Mouse (Mus musculus): ENCODE results near the gene Tbc1d1. TPM values are rescaled to one million over a fixed set of nuclear protein-coding genes. Genes with fewer than 3 reads are reported as not detected.

The Tbc1d1 gene
- 28.9 and 33.3 TPM in 2 replicates for polyA plus RNA-seq (2015; fragmentation: Nextera tagmentation; extraction: Ambion mirVana)

DNA sequence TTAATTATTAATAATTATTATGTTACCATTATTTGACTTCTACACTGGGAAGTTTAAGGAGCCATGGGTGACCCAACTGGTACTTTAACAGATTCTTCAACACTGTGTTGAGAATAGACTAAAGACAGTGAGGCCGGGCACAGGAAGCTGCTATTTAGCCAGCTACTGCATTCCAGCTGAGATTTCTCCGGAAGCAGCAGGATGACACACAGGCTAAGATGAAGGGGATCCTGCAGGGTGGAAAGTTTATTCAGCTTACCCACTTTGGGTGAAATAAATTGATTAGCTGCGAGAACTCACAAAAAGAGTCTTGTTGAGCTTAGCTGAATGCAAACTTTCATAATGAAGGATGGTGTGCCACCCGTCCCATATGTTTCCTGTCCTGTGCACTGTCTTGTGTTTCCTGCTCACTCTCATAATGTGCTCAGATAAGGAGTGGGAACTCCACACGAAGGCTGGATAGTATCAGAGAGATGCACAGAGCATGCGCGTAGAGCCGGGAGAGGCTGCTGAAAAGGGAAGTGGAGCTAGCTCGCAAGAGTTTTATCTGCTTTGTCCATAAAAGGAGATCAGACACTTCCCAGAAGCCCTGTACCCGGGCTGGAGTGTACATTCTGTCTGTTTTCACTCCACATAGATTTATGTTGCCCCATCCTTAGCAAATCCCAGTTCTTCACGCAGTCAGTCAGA lies at the start of gene Tbc1d1:
Gene Tbc1d1, plus strand, starts transcription at position 445 of the 690 bp plus-strand sequence.
- peak within 1 kb of the TSS; percentile 71 for H3K27ac ChIP-seq
- H3K36me3 ChIP-seq, result no peaks in the 10 kb centered on the region
- 0 out of 2 replicates have a peak, but pooled peaks cover 4% of the 10 kb centered on the region for H3K27me3 ChIP-seq (replicated peaks)
- H3K4me1 ChIP-seq, result peaks cover 6% of the 10 kb centered on the region; the same call in 1 of the 2 replicates
- peak; percentile 68 for ATAC-seq (ENCODE audit: insufficient read depth, low FRiP score, low read depth)
- H3K4me2 ChIP-seq, result peak within 1 kb of the TSS; percentile 37
- H3K9ac ChIP-seq, result no peak within 1 kb of the TSS
- 13% methylated on average over 11 of the region's 11 CpGs for WGBS
- no peak within 1 kb of the TSS for H3K4me3 ChIP-seq (replicated peaks)
- no peaks in the 10 kb centered on the region for H3K9me3 ChIP-seq

GRCm38 (mm10) chr5:64107596-64108289 lies 48.4 kb upstream of the Tbc1d1 start:
- H3K36me3 ChIP-seq, result peaks cover 16% of the 10 kb centered on the region; the same call in 1 of the 2 replicates
- H3K9me3 ChIP-seq, result no peaks in the 10 kb centered on the region
- no peak overlapping the region for H3K9ac ChIP-seq
- H3K4me2 ChIP-seq, result no peak overlapping the region
- no peak overlapping the region for H3K27ac ChIP-seq
- H3K27me3 ChIP-seq (replicated peaks), result no peaks in the 10 kb centered on the region
- no peaks in the 10 kb centered on the region for H3K4me1 ChIP-seq
- ATAC-seq (ENCODE audit: insufficient read depth, low FRiP score, low read depth), result no peak
- WGBS, result 91% methylated on average over 11 of the region's 11 CpGs
- no peak overlapping the region for H3K4me3 ChIP-seq (replicated peaks)

GRCm38 (mm10) chr5:64109217-64109616 lies 46.9 kb upstream of the Tbc1d1 start:
- no peak overlapping the region for H3K4me2 ChIP-seq
- no peak overlapping the region for H3K4me3 ChIP-seq (replicated peaks)
- no peak for ATAC-seq (ENCODE audit: insufficient read depth, low FRiP score, low read depth)
- H3K4me1 ChIP-seq, result no peaks in the 10 kb centered on the region
- H3K9ac ChIP-seq, result no peak overlapping the region
- 56% methylated on average over 3 of the region's 3 CpGs for WGBS
- H3K36me3 ChIP-seq, result peaks cover 28% of the 10 kb centered on the region
- H3K9me3 ChIP-seq, result no peaks in the 10 kb centered on the region
- H3K27me3 ChIP-seq (replicated peaks), result no peaks in the 10 kb centered on the region
- H3K27ac ChIP-seq, result no peak overlapping the region

- no peaks in the 10 kb centered on the region for H3K27me3 ChIP-seq (replicated peaks)
- H3K36me3 ChIP-seq, result peaks cover 45% of the 10 kb centered on the region
- H3K4me3 ChIP-seq (replicated peaks), result no peak overlapping the region
- H3K9me3 ChIP-seq, result no peaks in the 10 kb centered on the region
- no peak overlapping the region for H3K4me2 ChIP-seq
- ATAC-seq (ENCODE audit: insufficient read depth, low FRiP score, low read depth), result no peak
- no peaks in the 10 kb centered on the region for H3K4me1 ChIP-seq
- 87% methylated on average over 3 of the region's 3 CpGs for WGBS
- no peak overlapping the region for H3K27ac ChIP-seq
- no peak overlapping the region for H3K9ac ChIP-seq
Measured at GRCm38 (mm10) chr5:64112360-64112759, 43.7 kb upstream of the Tbc1d1 start.

GRCm38 (mm10) chr5:64114210-64114609 lies 41.9 kb upstream of the Tbc1d1 start:
- H3K4me2 ChIP-seq, result no peak overlapping the region
- peaks cover 41% of the 10 kb centered on the region for H3K36me3 ChIP-seq
- H3K9ac ChIP-seq, result no peak overlapping the region
- no peak for ATAC-seq (ENCODE audit: insufficient read depth, low FRiP score, low read depth)
- WGBS, result 89% methylated on average over 6 of the region's 6 CpGs
- no peaks in the 10 kb centered on the region for H3K27me3 ChIP-seq (replicated peaks)
- no peaks in the 10 kb centered on the region for H3K4me1 ChIP-seq
- no peak overlapping the region for H3K27ac ChIP-seq
- H3K9me3 ChIP-seq, result no peaks in the 10 kb centered on the region
- no peak overlapping the region for H3K4me3 ChIP-seq (replicated peaks)

- Histone ChIP-seq H3K9me3 (no peaks in the 10 kb centered on the region), H3K4me3 (replicated peaks) (no peak overlapping the region), H3K36me3 (peaks cover 38% of the 10 kb centered on the region), H3K4me2 (no peak overlapping the region), H3K27me3 (replicated peaks) (no peaks in the 10 kb centered on the region), H3K9ac (no peak overlapping the region), H3K4me1 (no peaks in the 10 kb centered on the region), H3K27ac (no peak overlapping the region)
- 83% methylated on average over 1 of the region's 1 CpGs for WGBS
- no peak for ATAC-seq (ENCODE audit: insufficient read depth, low FRiP score, low read depth)
Measured at GRCm38 (mm10) chr5:64117191-64117590, 38.9 kb upstream of the Tbc1d1 start.

GRCm38 (mm10) chr5:64125783-64126182 lies 30.3 kb upstream of the Tbc1d1 start:
- no peak overlapping the region for H3K27ac ChIP-seq
- no peaks in the 10 kb centered on the region for H3K9me3 ChIP-seq
- no peak overlapping the region for H3K9ac ChIP-seq
- ATAC-seq (ENCODE audit: insufficient read depth, low FRiP score, low read depth), result no peak
- H3K4me2 ChIP-seq, result no peak overlapping the region
- H3K27me3 ChIP-seq (replicated peaks), result no peaks in the 10 kb centered on the region
- H3K36me3 ChIP-seq, result 0 out of 2 replicates have a peak, but pooled peaks cover 8% of the 10 kb centered on the region
- 86% methylated on average over 5 of the region's 5 CpGs for WGBS
- no peaks in the 10 kb centered on the region for H3K4me1 ChIP-seq
- no peak overlapping the region for H3K4me3 ChIP-seq (replicated peaks)

GRCm38 (mm10) chr5:64131550-64131949 lies 24.6 kb upstream of the Tbc1d1 start:
- Histone ChIP-seq H3K4me1 (no peaks in the 10 kb centered on the region), H3K27me3 (replicated peaks) (no peaks in the 10 kb centered on the region), H3K4me2 (no peak overlapping the region), H3K4me3 (replicated peaks) (no peak overlapping the region), H3K9me3 (no peaks in the 10 kb centered on the region), H3K27ac (no peak overlapping the region), H3K9ac (no peak overlapping the region), H3K36me3 (0 out of 2 replicates have a peak, but pooled peaks cover 8% of the 10 kb centered on the region)
- no peak for ATAC-seq (ENCODE audit: insufficient read depth, low FRiP score, low read depth)
- WGBS, result 71% methylated on average over 5 of the region's 5 CpGs

DNA sequence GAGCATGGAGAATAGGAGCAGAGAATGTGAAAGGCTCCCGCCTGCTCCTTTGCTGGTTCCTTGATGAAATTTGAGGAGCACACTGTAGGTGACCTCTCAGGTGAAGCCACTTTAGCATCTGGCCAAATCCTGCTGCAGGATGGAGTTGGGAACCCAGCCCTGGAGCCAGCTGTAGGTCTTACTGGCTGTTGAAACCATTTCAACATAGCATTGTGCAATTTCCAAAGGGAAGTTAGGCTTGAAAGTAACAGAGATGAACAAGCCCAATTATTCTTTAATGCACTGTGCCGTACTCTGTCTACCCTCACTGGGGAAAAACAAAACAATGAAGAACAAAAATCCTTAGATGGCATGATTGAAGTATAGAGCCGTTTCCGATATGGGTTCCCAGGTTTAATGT lies 22.2 kb upstream of the Tbc1d1 start:
- Histone ChIP-seq H3K4me1 (no peaks in the 10 kb centered on the region), H3K4me2 (no peak overlapping the region), H3K4me3 (replicated peaks) (no peak overlapping the region), H3K27me3 (replicated peaks) (no peaks in the 10 kb centered on the region), H3K36me3 (0 out of 2 replicates have a peak, but pooled peaks cover 3% of the 10 kb centered on the region), H3K9me3 (no peaks in the 10 kb centered on the region), H3K27ac (no peak overlapping the region), H3K9ac (no peak overlapping the region)
- ATAC-seq (ENCODE audit: insufficient read depth, low FRiP score, low read depth), result no peak
- 88% methylated on average over 4 of the region's 4 CpGs for WGBS

DNA sequence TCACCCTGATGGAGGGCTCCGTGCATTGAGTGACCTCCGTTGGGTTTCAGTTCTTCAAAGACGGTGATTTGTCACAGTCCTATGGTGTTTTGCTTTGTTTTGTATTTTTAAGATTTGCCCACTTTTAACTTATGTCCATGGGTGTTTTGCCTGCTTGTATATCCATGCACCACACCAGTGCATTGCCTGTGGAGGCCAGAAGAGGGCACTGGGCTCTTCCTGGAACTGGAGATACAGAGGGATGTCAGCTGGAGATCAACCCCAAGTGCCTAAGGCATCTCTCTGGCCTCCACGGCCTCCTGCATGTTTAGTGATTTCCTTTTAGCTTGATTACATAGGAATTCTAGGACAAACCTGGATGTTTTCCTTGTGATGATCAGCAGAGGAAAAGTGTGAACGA lies 19.8 kb upstream of the Tbc1d1 start:
- ATAC-seq (ENCODE audit: insufficient read depth, low FRiP score, low read depth), result no peak
- no peaks in the 10 kb centered on the region for H3K36me3 ChIP-seq

DNA sequence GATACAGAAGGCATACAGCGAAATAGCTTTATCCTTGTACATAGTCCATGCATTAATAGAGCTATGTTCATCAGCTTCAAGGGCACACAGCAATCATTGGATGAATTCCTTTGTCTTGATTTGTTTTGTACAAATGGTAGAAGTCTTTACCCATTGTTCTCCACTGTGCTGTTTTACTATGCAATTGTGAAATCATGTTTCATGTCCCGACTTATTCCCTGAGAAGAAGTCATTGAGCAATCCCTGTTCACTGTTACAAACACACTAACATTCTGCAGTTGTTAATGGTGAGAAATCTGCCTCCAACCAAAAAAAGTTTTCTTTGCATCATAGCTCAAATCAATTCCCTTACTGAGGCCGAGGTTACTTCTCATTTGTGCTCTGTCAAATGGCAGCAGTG lies 15.9 kb upstream of the Tbc1d1 start:
- ATAC-seq (ENCODE audit: insufficient read depth, low FRiP score, low read depth), result no peak
- Histone ChIP-seq H3K4me2 (no peak overlapping the region), H3K27ac (no peak overlapping the region), H3K27me3 (replicated peaks) (no peaks in the 10 kb centered on the region), H3K9ac (no peak overlapping the region), H3K4me3 (replicated peaks) (no peak overlapping the region), H3K36me3 (no peaks in the 10 kb centered on the region), H3K4me1 (no peaks in the 10 kb centered on the region), H3K9me3 (no peaks in the 10 kb centered on the region)
- 76% methylated on average over 3 of the region's 3 CpGs for WGBS

More for the DNA sequence above, 19.8 kb upstream of the Tbc1d1 start:
- Histone ChIP-seq H3K4me3 (replicated peaks) (no peak overlapping the region), H3K27ac (no peak overlapping the region), H3K4me2 (no peak overlapping the region), H3K27me3 (replicated peaks) (no peaks in the 10 kb centered on the region), H3K9me3 (no peaks in the 10 kb centered on the region), H3K4me1 (no peaks in the 10 kb centered on the region), H3K9ac (no peak overlapping the region)
- WGBS, result 81% methylated on average over 5 of the region's 5 CpGs

DNA sequence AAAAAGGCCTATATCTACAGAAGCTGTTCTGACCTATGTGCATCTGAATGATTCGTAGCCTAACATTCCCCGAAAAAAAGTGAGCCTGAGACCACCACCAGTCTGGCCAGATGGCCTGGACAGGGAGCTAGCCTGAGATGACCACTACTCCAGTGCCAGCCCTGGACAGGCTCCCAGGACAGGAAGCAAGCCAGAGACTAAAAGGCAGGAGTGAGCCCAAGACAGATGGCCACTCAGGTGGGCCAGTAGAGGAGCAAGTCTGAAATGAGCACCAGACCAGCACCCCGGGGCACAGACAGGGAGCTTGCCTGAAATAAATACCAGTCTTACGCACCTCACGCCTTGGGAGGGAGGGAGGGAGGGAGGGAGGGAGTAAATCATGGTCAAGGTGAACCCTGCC lies 11.8 kb upstream of the Tbc1d1 start:
- Histone ChIP-seq H3K9me3 (no peaks in the 10 kb centered on the region), H3K27ac (no peak overlapping the region), H3K36me3 (no peaks in the 10 kb centered on the region), H3K4me1 (0 out of 2 replicates have a peak, but pooled peaks cover 6% of the 10 kb centered on the region), H3K27me3 (replicated peaks) (no peaks in the 10 kb centered on the region), H3K4me3 (replicated peaks) (no peak overlapping the region), H3K4me2 (no peak overlapping the region), H3K9ac (no peak overlapping the region)
- ATAC-seq (ENCODE audit: insufficient read depth, low FRiP score, low read depth), result no peak
- 77% methylated on average over 5 of the region's 5 CpGs for WGBS

All from stomach, embryonic 15.5 days (tissue).